Mouse (Mus musculus) ZHBTc4 (cell line): ENCODE results near the gene Cfap300.
A peak's percentile ranks its signal among the peaks of the same experiment; 100 is the strongest.

ENCODE experiments used
- DNase-seq: peaks from one replicate; pipeline ENCODE4 v3.0.0-alpha.2; 2011; ENCODE audit warnings: low read depth, low spot score

Cfap300 gene

GRCm38 (mm10) chr9:8042338-8043043 is at the start of gene Cfap300:
TSS of gene Cfap300 (minus strand) at chr9:8042823.
- peak; percentile 98 for DNase-seq

DNA sequence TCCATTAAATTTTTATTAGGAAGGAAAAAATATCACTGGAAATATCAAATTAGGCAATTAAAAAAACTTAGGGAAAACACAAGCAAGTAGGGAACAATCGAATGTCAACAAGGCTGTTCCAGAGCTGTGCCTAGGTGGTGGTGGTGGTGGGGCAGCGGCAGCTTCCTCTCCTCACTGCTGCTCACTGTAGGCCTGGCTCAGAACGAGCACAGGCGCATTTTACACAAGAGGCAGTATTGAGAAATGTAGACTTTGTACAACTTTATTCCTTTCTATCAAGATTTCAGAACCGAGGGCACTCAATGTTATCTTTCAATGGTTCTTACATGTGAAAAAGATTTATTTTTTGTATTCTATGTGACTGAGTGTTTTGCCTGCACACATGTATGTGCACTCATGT is 36.3 kb upstream of the Cfap300 start:
- no peak for DNase-seq

GRCm38 (mm10) chr9:8074345-8074744 is 31.7 kb upstream of the Cfap300 start:
- peak; percentile 37 for DNase-seq

- no peak for DNase-seq
Measured at GRCm38 (mm10) chr9:8073203-8073755, 30.7 kb upstream of the Cfap300 start.

- no peak for DNase-seq
Measured at GRCm38 (mm10) chr9:8059636-8060035, 17.0 kb upstream of the Cfap300 start.

GRCm38 (mm10) chr9:8054831-8055230 is 12.2 kb upstream of the Cfap300 start:
- peak; percentile 53 for DNase-seq

GRCm38 (mm10) chr9:8043044-8043387 is 393 bp upstream of the Cfap300 start:
- DNase-seq: no peak

DNA sequence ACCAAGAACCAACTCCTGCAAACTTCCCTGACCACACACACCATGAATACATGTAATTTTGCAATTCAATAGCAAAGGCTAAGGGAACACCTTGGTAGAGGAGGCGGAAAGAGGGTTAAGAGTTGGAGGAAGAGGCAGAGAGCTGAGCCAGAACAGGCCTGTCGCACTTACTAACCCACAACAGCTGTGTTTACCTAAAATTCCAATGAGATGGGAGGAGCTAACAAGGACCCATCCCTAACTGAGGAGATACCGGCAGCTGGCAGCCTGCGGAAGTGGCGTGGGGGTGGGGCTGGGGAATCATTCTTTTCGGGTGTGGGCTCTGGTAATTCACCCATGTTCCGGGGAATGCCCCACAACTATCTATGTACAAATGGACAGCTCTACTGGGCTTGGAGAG is 7.1 kb downstream of the Cfap300 start:
- DNase-seq: peak; percentile 92

DNA sequence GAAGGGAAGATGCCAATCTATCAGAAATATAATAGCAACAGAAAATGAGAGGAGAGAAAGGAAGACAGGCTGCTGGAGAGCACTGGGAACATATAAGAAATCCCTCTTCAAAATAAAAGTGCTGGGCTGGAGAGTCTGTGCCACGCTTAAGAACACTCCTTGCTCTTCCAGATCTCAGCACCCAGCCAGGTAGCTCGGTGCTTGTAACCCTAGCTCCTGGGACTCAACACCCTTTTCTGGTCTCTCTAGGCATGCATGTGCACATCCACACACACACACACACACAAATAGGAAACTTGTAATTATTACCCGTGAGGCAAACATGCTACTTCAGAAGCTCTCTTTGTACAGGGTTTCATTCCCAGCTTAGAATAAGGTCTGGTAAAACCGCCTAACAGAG is 7.5 kb downstream of the Cfap300 start:
- no peak for DNase-seq

DNA sequence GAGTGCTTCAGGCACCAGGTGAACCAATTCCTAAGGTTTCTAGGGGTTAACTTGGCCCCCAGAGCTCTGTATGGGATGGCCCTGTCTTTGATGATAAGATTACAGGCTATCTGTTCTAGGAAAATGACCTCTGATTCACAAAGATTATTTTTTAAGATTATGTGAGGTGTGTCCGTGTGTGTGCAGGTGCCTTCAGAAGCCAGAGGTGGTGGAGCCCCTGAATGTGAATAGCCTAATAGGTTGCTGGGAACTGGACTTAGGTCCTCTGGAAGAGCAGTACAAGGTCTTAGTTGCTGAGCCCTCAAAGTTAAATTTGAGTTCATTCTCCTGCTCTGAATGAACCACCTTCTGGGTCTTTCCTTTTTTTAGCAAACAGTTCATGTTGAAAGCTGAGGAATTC is 8.5 kb downstream of the Cfap300 start:
- DNase-seq: no peak

DNA sequence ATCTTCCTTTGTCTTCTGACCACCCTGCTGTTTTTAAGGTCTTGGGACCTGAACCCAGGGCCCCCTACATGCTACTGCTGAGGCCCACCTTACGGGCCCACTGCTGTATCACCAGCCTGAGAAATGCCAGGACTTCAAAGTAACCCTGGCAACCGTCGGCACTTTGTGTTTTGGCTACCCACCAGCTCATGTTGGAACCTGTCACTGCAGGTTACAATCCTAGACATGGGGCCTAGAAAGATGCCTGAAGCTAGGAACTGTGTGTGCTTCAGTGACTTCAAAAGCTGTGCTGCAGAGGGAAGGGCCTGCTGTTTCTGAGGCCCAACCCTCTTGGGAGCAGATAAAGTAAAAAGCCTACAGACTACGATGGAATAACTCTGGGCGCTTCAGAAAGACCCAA is 9.8 kb downstream of the Cfap300 start:
- DNase-seq: no peak

DNA sequence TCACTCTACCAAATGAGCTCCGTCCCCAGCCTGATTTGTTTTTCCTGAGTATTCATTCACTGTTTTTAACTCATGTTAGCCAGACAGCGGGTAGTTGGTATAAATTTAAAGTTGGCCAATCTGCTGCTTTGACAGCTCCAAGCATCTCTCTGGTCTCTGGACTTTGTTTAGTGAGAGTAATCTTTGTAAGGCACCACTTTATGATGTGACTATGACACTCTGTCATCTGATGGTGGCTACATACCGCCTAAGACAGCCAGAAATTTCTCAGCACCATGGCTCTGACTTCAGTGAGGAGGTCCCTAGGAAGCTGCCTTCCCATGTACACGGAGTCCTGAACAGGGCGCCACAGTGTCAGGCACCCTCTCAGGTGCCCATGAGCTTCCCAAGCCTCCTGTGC is 24.0 kb downstream of the Cfap300 start:
- DNase-seq: no peak

GRCm38 (mm10) chr9:8017253-8017913 is 25.2 kb downstream of the Cfap300 start:
- no peak for DNase-seq

DNA sequence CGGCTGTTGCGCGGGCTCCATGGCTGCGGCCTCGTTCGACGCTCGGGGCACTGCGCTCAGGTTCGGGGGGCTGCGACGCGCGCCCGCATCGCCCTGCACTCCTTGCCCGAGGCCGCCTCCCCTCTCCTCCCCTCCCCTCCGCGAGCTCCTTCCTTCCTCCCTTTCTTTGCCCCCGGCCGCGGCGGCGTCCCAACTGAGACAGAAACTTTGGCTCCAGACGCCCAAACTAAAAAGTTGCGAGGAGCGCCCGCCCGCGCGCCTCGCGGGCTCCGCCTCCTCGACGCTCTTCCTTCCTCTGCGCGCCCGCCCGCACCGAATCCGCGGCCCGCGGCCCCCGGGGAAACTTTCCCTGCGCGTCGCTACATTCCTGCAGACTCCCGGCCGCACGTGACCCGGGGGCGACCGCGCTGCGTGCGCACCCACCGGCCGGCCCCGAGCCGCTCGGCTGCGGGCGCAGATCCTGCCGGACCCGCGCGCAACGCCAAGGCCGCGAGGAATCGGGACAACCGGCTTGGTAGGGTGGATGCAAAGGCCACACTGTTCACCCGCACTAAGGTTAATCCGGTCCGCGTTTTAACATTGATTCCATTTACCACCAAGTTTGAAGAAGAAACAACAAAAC is 38.1 kb downstream of the Cfap300 start, which contains the start of gene Yap1:
TSS of gene Yap1 (minus strand) at position 227 of the 622 bp plus-strand sequence.
- DNase-seq: peak; percentile 98

GRCm38 (mm10) chr9:8003301-8004271 is 39.0 kb downstream of the Cfap300 start:
- peak; percentile 88 for DNase-seq

- no peak for DNase-seq
Measured at GRCm38 (mm10) chr9:8002806-8003205, 39.8 kb downstream of the Cfap300 start.

GRCm38 (mm10) chr9:8001352-8001751 is 41.3 kb downstream of the Cfap300 start:
- no peak for DNase-seq

DNA sequence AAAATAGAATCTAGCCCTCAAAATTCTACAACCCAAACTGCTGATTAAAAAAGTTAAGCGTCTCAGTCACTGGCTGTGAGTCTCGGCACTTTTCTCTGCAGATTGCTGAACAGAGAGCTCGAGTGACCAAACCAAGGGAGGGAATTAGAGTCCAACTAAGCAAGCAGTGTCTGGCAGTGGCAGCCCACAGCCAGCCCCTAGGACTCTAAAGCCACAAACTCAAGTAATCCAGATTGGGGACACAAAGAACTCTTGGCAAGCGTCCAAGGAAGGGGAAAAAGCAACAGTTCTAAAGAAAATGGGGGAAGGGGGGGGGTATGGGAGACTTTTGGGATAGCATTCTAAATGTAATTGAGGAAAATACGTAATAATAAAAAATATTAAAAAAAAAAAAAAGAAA is 48.3 kb downstream of the Cfap300 start:
- no peak for DNase-seq

DNA sequence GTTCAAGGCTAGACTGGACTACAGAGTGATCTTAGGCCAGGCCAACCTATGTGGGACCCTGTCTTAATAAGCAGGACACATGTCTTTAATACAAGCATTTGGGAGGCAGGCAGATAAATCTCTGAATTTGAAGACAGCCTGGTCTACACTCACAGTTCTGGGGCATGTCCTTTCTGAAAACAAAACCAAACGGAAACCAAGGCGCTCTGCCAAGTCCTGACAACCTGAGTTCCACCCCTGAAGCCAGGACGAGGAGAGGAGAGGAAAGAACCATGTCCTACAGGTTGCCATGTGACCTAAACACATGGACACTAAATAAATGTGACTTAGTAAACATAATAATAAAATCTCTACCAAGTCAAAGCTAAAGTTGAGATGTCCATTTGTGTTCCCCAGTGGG is 50.0 kb downstream of the Cfap300 start:
- DNase-seq: no peak

- DNase-seq: no peak
Measured at GRCm38 (mm10) chr9:7990897-7991296, 51.7 kb downstream of the Cfap300 start.

GRCm38 (mm10) chr9:7987119-7987518 is 55.5 kb downstream of the Cfap300 start:
- DNase-seq: no peak
